Mouse (Mus musculus) hindbrain, embryonic 14.5 days (tissue): ENCODE data around the gene Gm3776. TPM values are rescaled to one million over a fixed set of nuclear protein-coding genes. Genes with fewer than 3 reads are reported as not detected.
A peak's percentile ranks its signal among the peaks of the same experiment; 100 is the strongest.
"Not testable (repeated sequence)": the region's sequence is repeated elsewhere in the genome, so short reads cannot be mapped to it uniquely, and the experiment has no call there.

Source experiments
- ATAC-seq: fragments of 200-750 bp; cut with Nextera tagmentation; 2 replicates; pipeline ENCODE4 v1.8.0; 2017; ENCODE audit warnings: moderate number of reproducible peaks, mild to moderate bottlenecking, moderate TSS enrichment, moderate library complexity; ENCODE audit not compliant: low FRiP score
- DNase-seq: peaks from one replicate; pipeline ENCODE4 v3.0.0-alpha.2; 2015; ENCODE audit warnings: low spot score
- H3K27ac ChIP-seq: fragments of 300-500 bp; sonication (generic); 2 replicates; pipeline ENCODE4 v1.5.1; 2014; ENCODE audit warnings: mild to moderate bottlenecking, moderate library complexity
- H3K27me3 ChIP-seq: fragments of 300-500 bp; sonication (generic); 2 replicates; pipeline ENCODE4 v1.6.1; 2014; ENCODE audit warnings: mild to moderate bottlenecking, low read length, mixed read lengths; ENCODE audit not compliant: control insufficient read depth, insufficient read depth
- H3K36me3 ChIP-seq: fragments of 300-500 bp; sonication (generic); replicated peaks from 2 replicates; pipeline ENCODE4 v1.6.1; 2014; ENCODE audit not compliant: control insufficient read depth, insufficient read depth
- H3K4me1 ChIP-seq: fragments of 300-500 bp; sonication (generic); replicated peaks from 2 replicates; pipeline ENCODE4 v1.6.1; 2014; ENCODE audit warnings: antibody characterized with exemption, low read length, mixed read lengths; ENCODE audit not compliant: control insufficient read depth, insufficient read depth
- H3K4me2 ChIP-seq: fragments of 300-500 bp; sonication (generic); replicated peaks from 2 replicates; pipeline ENCODE4 v1.6.1; 2014; ENCODE audit warnings: mild to moderate bottlenecking, moderate library complexity
- H3K4me3 ChIP-seq: fragments of 300-500 bp; sonication (generic); replicated peaks from 2 replicates; pipeline ENCODE4 v1.5.1; 2014; ENCODE audit warnings: mild to moderate bottlenecking, low read length
- H3K9ac ChIP-seq: fragments of 300-500 bp; sonication (generic); 2 replicates; pipeline ENCODE4 v1.6.1; 2014
- H3K9me3 ChIP-seq: fragments of 300-500 bp; sonication (generic); 2 replicates; pipeline ENCODE4 v1.6.1; 2016; ENCODE audit warnings: low read length; ENCODE audit not compliant: control insufficient read depth
- WGBS: fragments of 180-500 bp; shearing (Covaris S2); extraction: QIAGEN DNeasy Blood & Tissue Kit; methylation state at CpG from one replicate; pipeline ENCODE4 v1.1.7; 2014; 5-methylcytosine and 5-hydroxymethylcytosine counted together
- polyA plus RNA-seq: library from polyadenylated mRNA; unstranded; fragments of >200 nt; fragmentation: Nextera tagmentation; extraction: Ambion mirVana; gene quantifications from 2 replicates; pipeline ENCODE4 v1.2.1, GENCODE M21; 2014

Gene Gm3776
- polyA plus RNA-seq, 1 experiment from 2014 or later: not detected

- H3K4me2 ChIP-seq, DNase-seq, H3K36me3 ChIP-seq, H3K27ac ChIP-seq, H3K4me3 ChIP-seq, H3K27me3 ChIP-seq, H3K9me3 ChIP-seq, ATAC-seq, H3K4me1 ChIP-seq, H3K9ac ChIP-seq: not testable (repeated sequence)
- 81% methylated on average over 4 of the region's 4 CpGs for WGBS
These were observed 25.2 kb downstream of the Gm3776 start for GRCm38 (mm10) chr9:78282002-78282711.

GRCm38 (mm10) chr9:78289063-78289462, 32.1 kb downstream of the Gm3776 start:
- not testable (repeated sequence) for H3K4me2 ChIP-seq, ATAC-seq, H3K9me3 ChIP-seq, H3K9ac ChIP-seq, H3K27me3 ChIP-seq, H3K4me1 ChIP-seq, H3K36me3 ChIP-seq, DNase-seq, H3K27ac ChIP-seq, H3K4me3 ChIP-seq
- 89% methylated on average over 1 of the region's 1 CpGs for WGBS

GRCm38 (mm10) chr9:78289723-78290122, 32.8 kb downstream of the Gm3776 start, which contains the start of gene Gm10639:
Gene Gm10639, plus strand, starts transcription at chr9:78289923.
- 91% methylated on average over 3 of the region's 3 CpGs for WGBS
- H3K9ac ChIP-seq, ATAC-seq: not testable (repeated sequence)

DNA sequence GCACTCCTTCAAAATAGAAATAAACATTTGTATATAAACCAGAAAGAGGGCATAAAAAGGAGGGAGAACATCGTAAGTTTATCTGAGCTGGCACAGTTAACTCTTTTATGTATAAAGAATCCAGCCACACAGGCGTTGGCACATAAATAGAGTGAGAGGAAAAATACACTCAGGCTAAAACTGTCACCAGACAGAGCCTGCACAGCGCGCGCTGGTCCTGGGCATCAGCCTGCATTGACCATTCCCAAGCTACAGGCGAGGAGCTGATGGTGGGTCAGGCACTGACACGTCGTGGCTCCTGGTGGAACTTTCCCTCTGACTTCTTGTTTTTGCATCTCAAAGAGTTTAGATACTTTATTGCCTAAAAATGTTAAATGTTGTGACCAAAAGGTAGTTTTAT, 35.5 kb downstream of the Gm3776 start:
- DNase-seq, H3K9me3 ChIP-seq, H3K27ac ChIP-seq, H3K36me3 ChIP-seq, ATAC-seq, H3K4me2 ChIP-seq, H3K4me3 ChIP-seq, H3K27me3 ChIP-seq, H3K9ac ChIP-seq, H3K4me1 ChIP-seq: not testable (repeated sequence)
- 93% methylated on average over 8 of the region's 8 CpGs for WGBS

More at GRCm38 (mm10) chr9:78289723-78290122, 32.8 kb downstream of the Gm3776 start, which contains the start of gene Gm10639:
- not testable (repeated sequence) for H3K4me2 ChIP-seq, H3K4me3 ChIP-seq, H3K36me3 ChIP-seq, H3K9me3 ChIP-seq, H3K4me1 ChIP-seq, DNase-seq, H3K27ac ChIP-seq, H3K27me3 ChIP-seq

GRCm38 (mm10) chr9:78293683-78294082, 36.8 kb downstream of the Gm3776 start:
- not testable (repeated sequence) for ATAC-seq

DNA sequence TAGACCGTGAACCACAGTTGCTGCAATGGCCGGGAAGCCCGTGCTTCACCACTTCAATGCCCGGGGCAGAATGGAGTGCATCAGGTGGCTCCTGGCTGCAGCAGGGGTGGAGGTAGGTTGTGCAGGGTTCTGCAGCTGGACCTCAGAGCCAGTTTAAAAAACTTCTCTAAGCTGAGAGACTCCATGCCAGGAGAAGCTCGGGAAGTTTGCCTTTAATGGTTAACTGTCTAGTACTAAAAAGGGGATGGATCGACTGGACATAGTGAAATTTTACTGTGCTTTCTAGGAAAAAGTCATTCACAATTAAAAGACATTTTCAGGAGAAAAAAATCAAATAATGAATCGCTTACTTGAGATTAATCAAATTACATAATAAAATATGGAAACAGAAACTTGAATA, 37.9 kb downstream of the Gm3776 start:
- H3K27ac ChIP-seq, ATAC-seq, H3K9ac ChIP-seq, H3K9me3 ChIP-seq, H3K27me3 ChIP-seq, H3K36me3 ChIP-seq, H3K4me1 ChIP-seq, H3K4me2 ChIP-seq, H3K4me3 ChIP-seq, DNase-seq: not testable (repeated sequence)
- 89% methylated on average over 5 of the region's 7 CpGs for WGBS

More at GRCm38 (mm10) chr9:78293683-78294082, 36.8 kb downstream of the Gm3776 start:
- not testable (repeated sequence) for H3K9ac ChIP-seq, H3K4me2 ChIP-seq, H3K27ac ChIP-seq, DNase-seq, H3K4me1 ChIP-seq, H3K27me3 ChIP-seq, H3K36me3 ChIP-seq, H3K4me3 ChIP-seq, H3K9me3 ChIP-seq
- 67% methylated on average over 1 of the region's 1 CpGs for WGBS

DNA sequence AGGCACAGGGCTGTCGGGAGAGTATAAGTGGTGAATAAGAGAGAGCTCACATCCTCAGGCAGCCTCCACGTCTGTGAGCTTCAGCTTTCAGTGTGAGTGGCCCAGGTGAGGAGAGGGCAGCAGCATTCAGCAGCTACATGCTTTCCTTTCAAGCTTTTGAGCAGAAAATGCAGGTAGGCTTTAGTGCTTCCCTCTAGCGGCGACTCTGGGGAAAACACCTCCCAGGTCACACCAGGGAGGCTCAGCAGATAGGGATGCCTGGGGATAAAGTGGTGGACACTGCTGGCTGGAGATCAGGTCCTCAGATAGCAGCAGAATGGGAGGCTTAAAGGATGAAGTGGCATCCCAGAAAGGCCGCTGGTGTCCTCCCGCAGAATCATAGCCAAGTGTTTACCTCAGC, 39.2 kb downstream of the Gm3776 start:
- not testable (repeated sequence) for H3K9ac ChIP-seq, H3K9me3 ChIP-seq, H3K4me1 ChIP-seq, H3K27ac ChIP-seq, H3K4me3 ChIP-seq, H3K4me2 ChIP-seq, H3K27me3 ChIP-seq, H3K36me3 ChIP-seq, ATAC-seq
- peak; percentile 69 for DNase-seq
- WGBS: 15% methylated on average over 6 of the region's 6 CpGs

GRCm38 (mm10) chr9:78298232-78298631, 41.3 kb downstream of the Gm3776 start:
- Histone ChIP-seq H3K36me3 (no peaks in the 10 kb centered on the region), H3K9me3 (no peaks in the 10 kb centered on the region), H3K4me1 (no peaks in the 10 kb centered on the region), H3K4me3 (no peak overlapping the region), H3K9ac (no peak overlapping the region), H3K4me2 (no peak overlapping the region), H3K27me3 (no peaks in the 10 kb centered on the region), H3K27ac (no peak overlapping the region)
- WGBS: 100% methylated on average over 1 of the region's 1 CpGs
- no peak for ATAC-seq
- DNase-seq: no peak

GRCm38 (mm10) chr9:78299143-78299542, 42.2 kb downstream of the Gm3776 start:
- WGBS: 79% methylated on average over 1 of the region's 1 CpGs
- not testable (repeated sequence) for H3K4me1 ChIP-seq, H3K9ac ChIP-seq, H3K9me3 ChIP-seq, H3K4me2 ChIP-seq, DNase-seq, H3K27ac ChIP-seq, H3K27me3 ChIP-seq, H3K36me3 ChIP-seq, ATAC-seq, H3K4me3 ChIP-seq
